Mouse (Mus musculus): Measurements from ENCODE around the gene Tmem121b. TPM values are rescaled to one million over a fixed set of nuclear protein-coding genes. Genes with fewer than 3 reads are reported as not detected.

Tmem121b gene
- total and polyA plus RNA-seq, 3 experiments, result not detected

DNA sequence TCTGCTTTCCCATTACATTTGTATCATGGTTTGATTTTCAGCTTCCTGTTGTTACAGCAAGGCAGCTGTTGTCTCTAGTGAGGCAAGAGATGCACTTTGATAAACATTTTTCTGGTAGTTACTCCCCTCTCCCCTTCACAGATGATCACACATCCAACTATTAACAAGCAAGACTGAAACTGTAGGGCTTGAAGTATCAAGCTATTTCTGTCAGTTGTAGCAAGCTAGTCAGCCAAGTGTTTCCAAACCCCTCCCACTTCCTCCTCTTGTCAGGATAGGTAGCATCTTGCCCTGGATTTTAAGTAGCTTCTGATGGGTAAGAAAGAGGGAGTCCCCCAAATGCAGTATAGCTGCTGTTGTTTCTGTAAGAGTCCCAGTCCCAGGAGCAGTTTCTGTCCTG, 23.8 kb downstream of the Tmem121b start:
- H3K36me3 ChIP-seq (replicated peaks in 1 of 2; ENCODE audit: control insufficient read depth in 1 of 2, insufficient read depth in 1 of 2, low read length in 1 of 2), result peaks cover 15 to 23% of the 10 kb centered on the region in 2 experiments
- no peak for TF ChIP-seq USF2 (conservative IDR thresholded peaks at IDR 0.05; ENCODE audit: low read depth, low read length)
- TF ChIP-seq IRF4 (IDR thresholded peaks at IDR 0.05; ENCODE audit: low read depth, low read length), result peak; percentile 76
- TF ChIP-seq NRF1 (IDR thresholded peaks at IDR 0.05; ENCODE audit: low read depth, low read length), result no peak
- no peak for TF ChIP-seq UBTF (IDR thresholded peaks at IDR 0.05; ENCODE audit: low read depth, low read length)
- TF ChIP-seq ETS1 (conservative IDR thresholded peaks at IDR 0.05; ENCODE audit: low read depth, low read length), result 0 out of 2 replicates have a peak, but pooled peaks have one; percentile 67
- peak; percentile 35; the same call in 1 of the 2 replicates for TF ChIP-seq HCFC1 (IDR thresholded peaks at IDR 0.05; ENCODE audit: low read depth, low read length)
- TF ChIP-seq PAX5 (IDR thresholded peaks at IDR 0.05; ENCODE audit: low read length), result no peak
- TF ChIP-seq MAZ (IDR thresholded peaks at IDR 0.05; ENCODE audit: low read depth, low read length), result peak; percentile 78
- no peak; the same call in 1 of the 2 replicates for TF ChIP-seq NELFE (IDR thresholded peaks at IDR 0.05; ENCODE audit: low read depth, low read length)
- TF ChIP-seq TBP (conservative IDR thresholded peaks at IDR 0.05; ENCODE audit: low read depth, low read length), result 0 out of 2 replicates have a peak, but pooled peaks have one; percentile 30
- peak; percentile 61 for TF ChIP-seq JUND (conservative IDR thresholded peaks at IDR 0.05; ENCODE audit: low read depth, low read length)
- peak; percentile 92 for TF ChIP-seq MEF2A (IDR thresholded peaks at IDR 0.05; ENCODE audit: borderline replicate concordance, low read depth, low read length)
- no peak; the same call in 1 of the 2 replicates for TF ChIP-seq RAD21 (IDR thresholded peaks at IDR 0.05; ENCODE audit: low read depth, low read length)
- TF ChIP-seq MXI1 (IDR thresholded peaks at IDR 0.05; ENCODE audit: low read depth, low read length), result peak; percentile 14; the same call in 1 of the 2 replicates
- TF ChIP-seq ZMIZ1 (IDR thresholded peaks at IDR 0.05; ENCODE audit: low read depth, low read length), result no peak
- TF ChIP-seq KAT2A (IDR thresholded peaks at IDR 0.05; ENCODE audit: insufficient replicate concordance, low read length), result no peak
- peak; percentile 53 for TF ChIP-seq BHLHE40 (IDR thresholded peaks at IDR 0.05; ENCODE audit: low read depth, low read length)
- 0 out of 2 replicates have a peak, but pooled peaks have one; percentile 41 for TF ChIP-seq CHD2 (IDR thresholded peaks at IDR 0.05; ENCODE audit: low read length)
- TF ChIP-seq MAX (IDR thresholded peaks at IDR 0.05; ENCODE audit: low read length), result no peak; the same call in 1 of the 2 replicates
- peak; percentile 64 for TF ChIP-seq SIN3A (IDR thresholded peaks at IDR 0.05; ENCODE audit: low read length)
- peak; percentile 66 for TF ChIP-seq EP300 (IDR thresholded peaks at IDR 0.05; ENCODE audit: low read length)
- TF ChIP-seq ZNF384 (IDR thresholded peaks at IDR 0.05; ENCODE audit: low read depth, low read length), result no peak
- peak; percentile 65; the same call in 1 of the 2 replicates for TF ChIP-seq ELF1 (IDR thresholded peaks at IDR 0.05; ENCODE audit: low read depth, low read length)
- no peak for TF ChIP-seq JUN (IDR thresholded peaks at IDR 0.05; ENCODE audit: insufficient read depth, low read depth, low read length)
- TF ChIP-seq TCF12 (IDR thresholded peaks at IDR 0.05; ENCODE audit: low read depth, low read length), result peak; percentile 57; the same call in 1 of the 2 replicates
- TF ChIP-seq MAFK (IDR thresholded peaks at IDR 0.05; ENCODE audit: insufficient replicate concordance, low read length), result no peak
- peak; percentile 18; the same call in 1 of the 2 replicates for TF ChIP-seq POLR2A (IDR thresholded peaks at IDR 0.05; ENCODE audit: low read depth, low read length)
- no peak for TF ChIP-seq SMC3 (IDR thresholded peaks at IDR 0.05; ENCODE audit: low read depth, low read length)
- no peak for TF ChIP-seq RCOR1 (conservative IDR thresholded peaks at IDR 0.05; ENCODE audit: low read depth, low read length)
- TF ChIP-seq CHD1 (IDR thresholded peaks at IDR 0.05; ENCODE audit: low read depth, low read length), result peak; percentile 47; the same call in 1 of the 2 replicates
- no peak for TF ChIP-seq CTCF (conservative IDR thresholded peaks at IDR 0.05 in 1 of 2, IDR thresholded peaks at IDR 0.05 in 1 of 2; ENCODE audit: low read depth in 2 of 2, low read length in 2 of 2)
- TF ChIP-seq MYC (IDR thresholded peaks at IDR 0.05; ENCODE audit: low read depth, low read length), result peak; percentile 15; the same call in 1 of the 2 replicates
- TF ChIP-seq E2F4 (IDR thresholded peaks at IDR 0.05; ENCODE audit: insufficient replicate concordance, low read depth, low read length), result no peak
- TF ChIP-seq ZKSCAN1 (IDR thresholded peaks at IDR 0.05; ENCODE audit: borderline replicate concordance, low read depth, low read length), result no peak
- TF ChIP-seq GABPA (IDR thresholded peaks at IDR 0.05; ENCODE audit: insufficient replicate concordance, low read depth, low read length), result no peak
- TF ChIP-seq USF1 (IDR thresholded peaks at IDR 0.05; ENCODE audit: low read depth, low read length), result no peak
- in situ Hi-C loops (cut with MboI; ENCODE audit: low pct_ligation_motif_present, low pct_unique_long_range_greater_than_20kb, low sequenced_read_pairs) (no loop called here), dilution Hi-C loops (cut with MboI; ENCODE audit: extremely low pct_ligation_motif_present, extremely low pct_unique_long_range_greater_than_20kb, low sequenced_read_pairs) (no loop called here)
- peaks cover 39 to 82% of the 10 kb centered on the region in 2 experiments for H3K4me1 ChIP-seq (ENCODE audit: control insufficient read depth in 1 of 2, insufficient read depth in 2 of 2)
- H3K27me3 ChIP-seq (replicated peaks), result no peaks in the 10 kb centered on the region
- peak overlapping the region; percentile 100 for H3K27ac ChIP-seq (ENCODE audit: insufficient read depth, low read depth)
- DNase-seq (ENCODE audit: extremely low read depth), result peak; percentile 94
- peak overlapping the region; percentile 76 for H3K4me2 ChIP-seq (ENCODE audit: insufficient read depth, low read depth, poor library complexity, severe bottlenecking)
- peaks cover 50% of the 10 kb centered on the region for H3K79me2 ChIP-seq (replicated peaks; ENCODE audit: control insufficient read depth, extremely low read depth, insufficient read depth, poor library complexity, severe bottlenecking)
- peak overlapping the region in 2 of 3 experiments; percentile 19 to 44 for H3K4me3 ChIP-seq (replicated peaks in 1 of 3; ENCODE audit: low read depth in 2 of 3, low read length in 2 of 3, poor library complexity in 1 of 3)
- H3K9ac ChIP-seq (ENCODE audit: insufficient read depth, low read depth), result peak overlapping the region; percentile 48
- no peaks in the 10 kb centered on the region for H3K9me3 ChIP-seq (replicated peaks; ENCODE audit: low read length)
